Mouse (Mus musculus) forebrain, embryonic 15.5 days (tissue): Measurements from ENCODE around the gene Nmur1. TPM values are rescaled to one million over a fixed set of nuclear protein-coding genes. Genes with fewer than 3 reads are reported as not detected.
A peak's percentile ranks its signal among the peaks of the same experiment; 100 is the strongest.
"Not testable (repeated sequence)": the region's sequence is repeated elsewhere in the genome, so short reads cannot be mapped to it uniquely, and the experiment has no call there.

ENCODE experiments used
- ATAC-seq: fragments of 200-750 bp; cut with Nextera tagmentation; replicated peaks from 2 replicates; pipeline ENCODE4 v1.8.0; 2017; ENCODE audit warnings: mild to moderate bottlenecking, moderate TSS enrichment, moderate library complexity
- H3K27ac ChIP-seq: fragments of 300-500 bp; sonication (generic); replicated peaks from 2 replicates; pipeline ENCODE4 v1.5.1; 2015; ENCODE audit warnings: mild to moderate bottlenecking, inconsistent platforms
- H3K27me3 ChIP-seq: fragments of 300-500 bp; sonication (generic); 2 replicates; pipeline ENCODE4 v1.6.1; 2015; ENCODE audit warnings: inconsistent platforms
- H3K36me3 ChIP-seq: fragments of 300-500 bp; sonication (generic); 2 replicates; pipeline ENCODE4 v1.6.1; 2015; ENCODE audit warnings: mild to moderate bottlenecking, inconsistent platforms
- H3K4me1 ChIP-seq: fragments of 300-500 bp; sonication (generic); 2 replicates; pipeline ENCODE4 v1.6.1; 2015; ENCODE audit warnings: inconsistent platforms
- H3K4me2 ChIP-seq: fragments of 300-500 bp; sonication (generic); replicated peaks from 2 replicates; pipeline ENCODE4 v1.6.1; 2015; ENCODE audit warnings: mild to moderate bottlenecking, inconsistent platforms
- H3K4me3 ChIP-seq: fragments of 300-500 bp; sonication (generic); 2 replicates; pipeline ENCODE4 v1.5.1; 2015; ENCODE audit warnings: mild to moderate bottlenecking, inconsistent platforms
- H3K9ac ChIP-seq: fragments of 300-500 bp; sonication (generic); replicated peaks from 2 replicates; pipeline ENCODE4 v1.6.1; 2015; ENCODE audit warnings: mild to moderate bottlenecking, inconsistent platforms
- H3K9me3 ChIP-seq: fragments of 300-500 bp; sonication (generic); 2 replicates; pipeline ENCODE4 v1.6.1; 2016; ENCODE audit warnings: inconsistent platforms
- WGBS: fragments of 180-500 bp; shearing (Covaris S2); methylation state at CpG from one replicate; pipeline ENCODE4 v1.1.7; 2015; ENCODE audit warnings: mixed read lengths; 5-methylcytosine and 5-hydroxymethylcytosine counted together
- polyA plus RNA-seq: library from polyadenylated mRNA; unstranded; fragments of >200 nt; fragmentation: Nextera tagmentation; extraction: Ambion mirVana; gene quantifications from 2 replicates; pipeline ENCODE4 v1.2.1, GENCODE M21; 2015

Gene Nmur1
- 0.18 TPM in 1 of 2 replicates, not detected in the other for polyA plus RNA-seq

- H3K4me2 ChIP-seq: no peak within 1 kb of the TSS
- no peak for ATAC-seq
- H3K4me3 ChIP-seq: no peak within 1 kb of the TSS
- H3K36me3 ChIP-seq: no peaks in the 10 kb centered on the region
- H3K27me3 ChIP-seq: no peaks in the 10 kb centered on the region
- peaks cover 13% of the 10 kb centered on the region for H3K4me1 ChIP-seq
- WGBS: 90% methylated on average over 8 of the region's 8 CpGs
- no peak within 1 kb of the TSS for H3K9ac ChIP-seq
- no peaks in the 10 kb centered on the region for H3K9me3 ChIP-seq
- no peak within 1 kb of the TSS for H3K27ac ChIP-seq
Measured at GRCm38 (mm10) chr1:86426128-86426527, at the start of gene Nmur1, which contains the start of gene Tex44. Nmur1 (minus strand) TSS chr1:86426228. Tex44 (plus strand) TSS chr1:86426329.

DNA sequence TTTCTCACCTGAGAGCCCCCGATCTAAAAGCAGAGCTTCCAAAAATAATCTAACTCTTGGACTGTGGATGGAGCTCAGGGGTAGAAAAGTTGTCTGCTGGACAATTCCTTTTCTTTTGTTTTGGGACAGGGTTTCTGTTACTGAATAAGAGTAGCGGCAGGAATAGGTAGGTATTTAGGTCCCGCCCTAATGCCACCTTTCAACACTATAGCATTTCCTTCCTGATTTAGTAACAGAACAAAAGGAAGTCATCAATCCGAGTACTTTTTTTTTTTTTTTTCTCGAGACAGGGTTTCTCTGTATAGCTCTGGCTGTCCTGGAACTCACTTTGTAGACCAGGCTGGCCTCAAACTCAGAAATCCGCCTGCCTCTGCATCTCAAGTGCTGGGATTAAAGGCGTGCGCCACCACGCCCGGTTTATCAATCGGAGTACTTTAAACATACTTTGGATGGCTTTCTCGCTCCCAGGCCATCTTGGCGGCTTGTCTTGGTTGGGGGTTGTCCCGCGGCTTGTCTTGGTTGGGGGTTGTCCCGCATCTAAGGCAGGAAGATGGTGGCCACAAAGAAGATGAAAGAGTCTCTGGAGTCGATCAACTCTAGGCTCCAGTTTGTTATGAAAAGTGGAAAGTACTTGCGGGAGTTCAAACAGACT lies 47.2 kb upstream of the Nmur1 start:
- Histone ChIP-seq H3K4me1 (peaks cover 11% of the 10 kb centered on the region), H3K36me3 (no peaks in the 10 kb centered on the region), H3K9me3 (no peaks in the 10 kb centered on the region), H3K27ac (no peak overlapping the region), H3K9ac (no peak overlapping the region), H3K27me3 (no peaks in the 10 kb centered on the region), H3K4me2 (no peak overlapping the region), H3K4me3 (no peak overlapping the region)
- 96% methylated on average over 18 of the region's 18 CpGs for WGBS
- no peak for ATAC-seq

DNA sequence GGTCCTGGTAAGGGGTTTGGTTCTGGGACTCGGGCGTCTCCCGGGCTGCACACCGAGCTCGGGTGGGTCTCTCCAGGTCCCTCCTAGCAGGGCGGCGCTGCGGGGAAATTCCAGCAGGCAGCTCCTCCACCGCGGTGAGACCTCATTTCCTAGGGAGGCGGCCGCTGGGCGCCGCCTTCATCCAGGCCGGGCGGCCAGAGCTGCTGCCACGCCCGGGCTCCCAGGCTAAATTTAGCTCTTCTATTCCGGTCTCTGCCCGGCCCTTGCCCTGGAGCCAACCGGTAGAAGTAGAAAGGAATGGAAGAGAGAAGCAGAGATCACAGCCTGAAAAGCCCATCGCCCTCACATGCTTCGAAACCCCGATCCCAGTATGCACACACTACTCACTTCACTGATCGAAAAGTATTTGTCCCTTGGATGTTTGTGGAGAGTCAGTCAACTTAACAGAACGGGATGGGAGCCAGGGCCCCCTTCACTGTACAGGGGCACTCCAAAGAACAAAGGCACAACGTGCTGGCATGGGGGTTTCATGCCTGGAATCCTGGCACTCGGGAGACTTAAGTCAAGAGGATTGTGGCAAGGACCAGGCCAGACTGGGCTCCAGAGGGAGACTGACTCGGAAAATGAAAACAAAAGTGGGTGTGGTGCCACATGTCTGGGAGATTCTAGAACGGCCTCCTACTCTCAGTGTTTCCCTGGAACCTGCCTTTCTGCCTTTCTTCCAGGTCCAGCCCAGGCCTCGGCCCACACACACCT lies 46.3 kb upstream of the Nmur1 start:
- WGBS: 15% methylated on average over 31 of the region's 31 CpGs
- Histone ChIP-seq H3K36me3 (no peaks in the 10 kb centered on the region), H3K4me1 (peaks cover 11% of the 10 kb centered on the region), H3K4me2 (peak overlapping the region; percentile 37), H3K4me3 (0 out of 2 replicates have a peak overlapping the region, but pooled peaks have one; percentile 12), H3K9me3 (no peaks in the 10 kb centered on the region), H3K27ac (peak overlapping the region; percentile 49), H3K9ac (0 out of 2 replicates have a peak overlapping the region, but pooled peaks have one; percentile 25), H3K27me3 (no peaks in the 10 kb centered on the region)
- ATAC-seq: peak; percentile 32; the same call in 1 of the 2 replicates

- not testable (repeated sequence) for H3K9ac ChIP-seq, ATAC-seq, H3K9me3 ChIP-seq, H3K4me2 ChIP-seq, H3K27me3 ChIP-seq, H3K27ac ChIP-seq, H3K36me3 ChIP-seq, H3K4me3 ChIP-seq
- 72% methylated on average over 11 of the region's 11 CpGs for WGBS
- peaks cover 11% of the 10 kb centered on the region for H3K4me1 ChIP-seq
Measured at GRCm38 (mm10) chr1:86471504-86471961, 45.5 kb upstream of the Nmur1 start.

DNA sequence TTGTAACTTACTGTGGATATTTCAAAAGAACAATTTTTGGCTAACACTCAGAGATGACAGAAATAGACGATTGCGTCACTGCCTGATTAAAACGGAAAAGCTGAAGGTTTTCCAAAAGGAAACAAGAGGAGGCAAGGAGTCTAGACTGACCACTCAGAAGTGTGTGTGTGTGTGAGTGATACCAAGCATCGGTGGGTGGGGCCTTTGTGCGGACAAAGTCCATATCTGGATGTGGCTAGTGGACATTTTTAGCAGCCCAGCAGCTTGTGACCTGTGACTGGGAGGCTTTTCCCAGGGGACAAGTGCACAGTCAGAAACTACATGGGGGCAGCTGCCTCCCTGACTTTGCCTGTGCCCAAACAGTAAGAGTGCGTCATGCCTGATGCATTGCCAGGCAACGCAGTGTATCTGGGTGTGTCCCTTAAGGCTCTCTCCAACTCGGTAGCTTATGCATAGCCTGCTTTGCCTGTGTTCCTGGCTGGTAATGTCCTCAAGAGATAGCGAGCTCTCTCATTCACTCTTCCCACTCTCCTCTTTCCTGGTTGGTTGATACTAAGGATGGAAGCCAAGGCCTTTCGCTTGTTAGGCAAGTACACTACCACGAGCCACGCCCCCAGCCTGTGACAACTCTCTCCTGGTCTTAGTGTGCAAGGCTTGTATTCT lies 44.6 kb upstream of the Nmur1 start:
- peaks cover 11% of the 10 kb centered on the region for H3K4me1 ChIP-seq
- H3K27me3 ChIP-seq: no peaks in the 10 kb centered on the region
- H3K9ac ChIP-seq: no peak overlapping the region
- 83% methylated on average over 12 of the region's 12 CpGs for WGBS
- no peaks in the 10 kb centered on the region for H3K36me3 ChIP-seq
- H3K27ac ChIP-seq: no peak overlapping the region
- no peak for ATAC-seq
- H3K9me3 ChIP-seq: no peaks in the 10 kb centered on the region
- H3K4me2 ChIP-seq: no peak overlapping the region
- H3K4me3 ChIP-seq: no peak overlapping the region

DNA sequence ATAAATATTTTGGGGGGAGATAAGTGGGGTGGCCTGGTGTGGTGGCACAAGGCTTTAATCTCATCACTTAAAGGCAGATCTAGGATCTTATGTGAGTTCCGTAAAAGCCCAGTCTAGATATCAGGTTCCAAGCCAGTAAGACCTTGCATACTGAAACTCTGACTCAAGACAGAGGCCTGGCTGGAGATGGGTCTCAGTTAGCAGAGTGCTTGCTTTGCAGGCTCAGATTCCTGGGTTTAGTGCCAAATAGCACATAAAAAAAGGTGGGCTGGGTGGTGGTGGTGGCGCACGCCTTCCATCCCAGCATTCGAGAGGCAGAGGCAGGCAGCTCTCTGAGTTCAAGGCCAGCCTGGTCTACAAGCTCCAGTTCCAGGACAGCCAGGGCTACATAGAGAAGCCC lies 43.8 kb upstream of the Nmur1 start:
- 97% methylated on average over 4 of the region's 4 CpGs for WGBS
- no peak for ATAC-seq
- H3K9ac ChIP-seq: no peak overlapping the region
- no peak overlapping the region for H3K27ac ChIP-seq
- H3K4me3 ChIP-seq: no peak overlapping the region
- H3K9me3 ChIP-seq: no peaks in the 10 kb centered on the region
- H3K36me3 ChIP-seq: no peaks in the 10 kb centered on the region
- H3K27me3 ChIP-seq: no peaks in the 10 kb centered on the region
- H3K4me1 ChIP-seq: peaks cover 11% of the 10 kb centered on the region
- H3K4me2 ChIP-seq: no peak overlapping the region

- Histone ChIP-seq H3K9ac (no peak overlapping the region), H3K9me3 (no peaks in the 10 kb centered on the region), H3K27ac (no peak overlapping the region), H3K4me3 (no peak overlapping the region), H3K4me2 (no peak overlapping the region), H3K4me1 (peaks cover 7% of the 10 kb centered on the region), H3K36me3 (no peaks in the 10 kb centered on the region), H3K27me3 (no peaks in the 10 kb centered on the region)
- WGBS: 94% methylated on average over 8 of the region's 8 CpGs
- no peak for ATAC-seq
Measured at GRCm38 (mm10) chr1:86467416-86467815, 41.4 kb upstream of the Nmur1 start.

DNA sequence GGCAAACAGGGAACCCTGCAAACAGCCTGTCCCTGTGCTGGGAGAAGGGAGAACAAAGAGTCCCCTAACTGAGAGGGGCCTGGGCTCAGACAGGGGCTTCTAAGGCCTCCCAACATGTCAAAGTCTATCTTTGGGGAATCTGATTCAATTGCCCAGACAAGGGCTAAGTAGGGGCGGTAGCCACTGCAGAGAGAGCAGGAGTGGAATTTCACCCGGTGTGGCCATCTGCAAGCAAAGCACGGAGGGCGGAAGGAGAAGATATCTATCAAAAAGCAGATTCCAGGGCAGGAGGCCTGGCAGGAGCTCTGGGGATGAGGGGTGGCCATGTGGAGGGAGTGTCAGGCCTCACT lies 38.8 kb upstream of the Nmur1 start:
- no peaks in the 10 kb centered on the region for H3K9me3 ChIP-seq
- H3K27me3 ChIP-seq: no peaks in the 10 kb centered on the region
- no peak for ATAC-seq
- H3K27ac ChIP-seq: peak overlapping the region; percentile 39
- no peak overlapping the region for H3K9ac ChIP-seq
- H3K4me1 ChIP-seq: no peaks in the 10 kb centered on the region
- H3K4me2 ChIP-seq: no peak overlapping the region
- WGBS: 59% methylated on average over 4 of the region's 4 CpGs
- H3K4me3 ChIP-seq: no peak overlapping the region
- no peaks in the 10 kb centered on the region for H3K36me3 ChIP-seq

DNA sequence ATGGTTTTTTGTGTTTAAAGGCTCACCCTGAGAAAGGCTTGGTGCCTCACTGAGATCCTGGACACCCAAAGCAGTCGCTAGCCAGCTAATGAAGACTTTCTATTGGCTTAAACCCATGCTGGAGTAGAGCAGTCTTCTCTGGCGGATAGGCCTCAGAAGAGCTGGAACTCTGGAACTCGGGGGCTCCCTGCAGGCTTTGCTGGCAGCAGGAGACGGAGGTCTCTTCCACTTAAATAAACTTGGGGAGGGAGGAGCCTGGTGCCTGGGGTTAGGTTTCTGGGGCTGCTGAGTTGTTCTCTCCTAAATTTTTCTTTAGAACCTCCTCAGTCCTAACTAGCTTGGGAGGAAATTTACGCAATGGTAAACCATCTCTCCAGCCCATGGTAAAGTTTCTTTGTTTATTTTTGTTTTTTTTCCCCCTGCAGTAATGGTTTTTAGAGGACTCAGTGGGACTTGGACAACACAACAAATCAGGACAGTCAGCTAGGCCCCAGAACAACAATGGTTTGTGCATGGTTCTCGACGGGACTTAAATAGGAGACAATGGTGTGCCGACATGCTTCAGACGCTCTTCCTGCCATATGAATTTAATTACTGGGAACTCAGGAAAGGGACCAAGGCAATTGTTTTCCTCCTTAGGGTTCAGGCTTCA lies 38.3 kb upstream of the Nmur1 start:
- WGBS: 38% methylated on average over 9 of the region's 9 CpGs
- H3K27ac ChIP-seq: peak overlapping the region; percentile 39

DNA sequence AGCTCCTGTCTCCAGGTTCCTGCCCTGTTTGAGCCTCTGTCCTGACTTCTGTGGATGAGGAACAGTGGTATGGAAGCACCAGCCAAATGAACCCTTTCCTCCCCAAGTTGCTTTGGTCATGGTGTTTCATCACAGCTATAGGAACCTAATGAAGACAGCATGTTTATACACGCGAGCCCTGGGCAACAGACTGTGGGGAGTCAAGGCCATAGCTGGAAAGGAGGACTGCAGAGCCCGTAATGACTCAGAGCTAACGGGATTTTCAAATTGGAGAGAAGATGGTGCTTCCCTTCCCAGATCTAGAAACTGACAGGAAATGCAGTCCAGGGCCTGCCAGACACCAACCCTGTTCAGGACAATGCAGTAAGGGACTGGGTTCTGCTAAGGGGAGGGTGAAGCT lies 33.3 kb upstream of the Nmur1 start:
- Histone ChIP-seq H3K4me3 (no peak overlapping the region), H3K4me1 (no peaks in the 10 kb centered on the region), H3K4me2 (no peak overlapping the region), H3K27ac (no peak overlapping the region), H3K27me3 (no peaks in the 10 kb centered on the region), H3K9me3 (no peaks in the 10 kb centered on the region), H3K9ac (no peak overlapping the region), H3K36me3 (no peaks in the 10 kb centered on the region)
- 88% methylated on average over 4 of the region's 4 CpGs for WGBS
- no peak for ATAC-seq

More for the DNA sequence above, 38.3 kb upstream of the Nmur1 start:
- Histone ChIP-seq H3K4me1 (no peaks in the 10 kb centered on the region), H3K9ac (no peak overlapping the region), H3K4me3 (no peak overlapping the region), H3K36me3 (no peaks in the 10 kb centered on the region), H3K9me3 (no peaks in the 10 kb centered on the region), H3K27me3 (no peaks in the 10 kb centered on the region), H3K4me2 (no peak overlapping the region)
- ATAC-seq: no peak

- Histone ChIP-seq H3K9ac (no peak overlapping the region), H3K27ac (no peak overlapping the region), H3K36me3 (no peaks in the 10 kb centered on the region), H3K4me2 (no peak overlapping the region), H3K4me3 (no peak overlapping the region), H3K4me1 (no peaks in the 10 kb centered on the region), H3K9me3 (no peaks in the 10 kb centered on the region), H3K27me3 (no peaks in the 10 kb centered on the region)
- 70% methylated on average over 13 of the region's 13 CpGs for WGBS
- no peak for ATAC-seq
Measured at GRCm38 (mm10) chr1:86456892-86457581, 31.0 kb upstream of the Nmur1 start.
